Mouse (Mus musculus) B cell, adult (primary cell): ENCODE measurements around the gene Gm49388. TPM values are rescaled to one million over a fixed set of nuclear protein-coding genes. Genes with fewer than 3 reads are reported as not detected.

Experiments used
- total RNA-seq: library from RNA; stranded (reverse); gene quantifications from 4 replicates; pipeline ENCODE4 v1.2.4, GENCODE M21; 2023; ENCODE audit not compliant: inconsistent age

Gm49388 gene
- total RNA-seq = 1.00 to 2.5 TPM (median 1.3 TPM) in 3 of 4 replicates, not detected in the other

GRCm38 (mm10) chr7:127785308-127785707, at the start of gene Gm49388:
Gene Gm49388, plus strand, starts transcription at chr7:127785608.

GRCm38 (mm10) chr7:127744366-127745045, 40.9 kb upstream of the Gm49388 start, which contains the start of gene Fbxl19:
Gene Fbxl19, plus strand, starts transcription at chr7:127744543.

GRCm38 (mm10) chr7:127769651-127770038, 15.8 kb upstream of the Gm49388 start, which contains the start of gene Orai3:
Gene Orai3, plus strand, starts transcription at chr7:127769815.

GRCm38 (mm10) chr7:127776426-127776825, 9.0 kb upstream of the Gm49388 start, which contains the start of gene Setd1a:
Gene Setd1a, plus strand, starts transcription at chr7:127776670.

GRCm38 (mm10) chr7:127800435-127801009, 15.1 kb downstream of the Gm49388 start, which contains the start of gene Hsd3b7:
Gene Hsd3b7, plus strand, starts transcription at chr7:127800604.

GRCm38 (mm10) chr7:127824176-127824871, 38.9 kb downstream of the Gm49388 start, which contains the start of the genes Stx4a and Stx1b:
Gene Stx4a, plus strand, starts transcription at chr7:127824294.
Gene Stx1b, minus strand, starts transcription at chr7:127824549.

Other genes with a start within 250 kb of the Gm49388 start
- 2.6 to 2.9 TPM in 2 of 4 replicates, not detected in the others for gene Tmem265, start 224.2 kb upstream of the Gm49388 start, total RNA-seq
- 122 to 139 TPM (median 127 TPM) in 4 replicates for gene Phkg2, start 212.3 kb upstream of the Gm49388 start, total RNA-seq
- gene Ccdc189, start 197.0 kb upstream of the Gm49388 start, total RNA-seq = 0.77 to 2.0 TPM (median 1.4 TPM) in 4 replicates
- 135 to 149 TPM (median 147 TPM) in 4 replicates for gene Rnf40, start 196.8 kb upstream of the Gm49388 start, total RNA-seq
- gene Zfp629, start 169.8 kb upstream of the Gm49388 start, total RNA-seq = 2.8 to 6.4 TPM (median 3.5 TPM) in 4 replicates
- gene Bcl7c, start 76.7 kb upstream of the Gm49388 start, total RNA-seq = 43.3 to 65.2 TPM (median 58.3 TPM) in 4 replicates
- gene Ctf1, start 72.9 kb upstream of the Gm49388 start, total RNA-seq = not detected in 4 replicates
- gene Ctf2, start 53.4 kb upstream of the Gm49388 start, total RNA-seq = not detected in 4 replicates
- gene Fbxl19, start 41.1 kb upstream of the Gm49388 start, total RNA-seq = 17.0 to 19.0 TPM (median 17.8 TPM) in 4 replicates
- gene Orai3, start 15.8 kb upstream of the Gm49388 start, total RNA-seq = 32.3 to 37.7 TPM (median 35.3 TPM) in 4 replicates
- 73.8 to 89.8 TPM (median 79.6 TPM) in 4 replicates for gene Setd1a, start 8.9 kb upstream of the Gm49388 start, total RNA-seq
- 2.4 to 3.8 TPM (median 3.5 TPM) in 4 replicates for gene Hsd3b7, start 15.0 kb downstream of the Gm49388 start, total RNA-seq
- 141 to 145 TPM (median 144 TPM) in 4 replicates for gene Stx4a, start 38.7 kb downstream of the Gm49388 start, total RNA-seq
- not detected in 4 replicates for gene Stx1b, start 38.9 kb downstream of the Gm49388 start, total RNA-seq
- 96.4 to 104 TPM (median 100 TPM) in 4 replicates for gene Zfp646, start 90.6 kb downstream of the Gm49388 start, total RNA-seq
- gene Zfp668, start 91.2 kb downstream of the Gm49388 start, total RNA-seq = 10.2 to 19.0 TPM (median 14.3 TPM) in 4 replicates
- 0.30 to 0.78 TPM (median 0.46 TPM) in 4 replicates for gene Prss53, start 105.4 kb downstream of the Gm49388 start, total RNA-seq
- gene Gm21974, start 109.8 kb downstream of the Gm49388 start, total RNA-seq = not detected in 4 replicates
- 13.7 to 16.1 TPM (median 14.6 TPM) in 4 replicates for gene Vkorc1, start 110.0 kb downstream of the Gm49388 start, total RNA-seq
- 24.4 to 36.9 TPM (median 28.0 TPM) in 4 replicates for gene Bckdk, start 118.5 kb downstream of the Gm49388 start, total RNA-seq
- 42.4 to 44.8 TPM (median 42.7 TPM) in 4 replicates for gene Kat8, start 126.9 kb downstream of the Gm49388 start, total RNA-seq
- not detected in 4 replicates for gene Prss8, start 144.5 kb downstream of the Gm49388 start, total RNA-seq
- 2.5 to 4.6 TPM (median 3.6 TPM) in 4 replicates for gene Prss36, start 161.1 kb downstream of the Gm49388 start, total RNA-seq
- gene Fus, start 181.8 kb downstream of the Gm49388 start, total RNA-seq = 714 to 860 TPM (median 834 TPM) in 4 replicates
- gene Pycard, start 208.3 kb downstream of the Gm49388 start, total RNA-seq = 25.0 to 31.2 TPM (median 27.9 TPM) in 4 replicates
- 0.69 to 1.1 TPM (median 0.91 TPM) in 4 replicates for gene Trim72, start 218.3 kb downstream of the Gm49388 start, total RNA-seq